8 mouse cellular contexts compared by ENCODE assay signal in genomic region chr6:136520361-136520760, GRCm38 (mm10). TPM values are rescaled to one million over a fixed set of nuclear protein-coding genes. Genes with fewer than 3 reads are reported as not detected.
DNase-seq lines count a peak whose midpoint lies in the region; ATAC-seq and TF ChIP-seq lines count a peak whose summit lies in the region.

No protein-coding gene starts in this region.

- no peaks in the 10 kb centered on the region for H3K4me1 ChIP-seq in hindbrain, embryonic 10.5 days (replicated peaks)
- H3K4me1 ChIP-seq in hindbrain, embryonic 11.5 days (replicated peaks; ENCODE audit: control insufficient read depth, insufficient read depth, low read length): no peaks in the 10 kb centered on the region
- peaks cover 17% of the 10 kb centered on the region in 2 experiments for H3K4me1 ChIP-seq in MEL (ENCODE audit: control insufficient read depth in 1 of 2, insufficient read depth in 2 of 2, low read length in 2 of 2)
- H3K4me1 ChIP-seq in forebrain, embryonic 16.5 days (replicated peaks; ENCODE audit: control insufficient read depth, insufficient read depth, low read length): peaks cover 6% of the 10 kb centered on the region
- peaks cover 2% of the 10 kb centered on the region; the same call in 1 of the 2 replicates for H3K4me1 ChIP-seq in midbrain, embryonic 10.5 days

- TF ChIP-seq CTCF in MEL (IDR thresholded peaks at IDR 0.05 in 2 of 3, conservative IDR thresholded peaks at IDR 0.05 in 1 of 3; ENCODE audit: control insufficient read depth in 1 of 3, insufficient read depth in 1 of 3, low read depth in 2 of 3, low read length in 3 of 3, poor library complexity in 1 of 3, severe bottlenecking in 1 of 3): no peak

- DNase-seq in hindbrain, embryonic 10.5 days (ENCODE audit: low spot score): no peak
- no peak for DNase-seq in hindbrain, embryonic 11.5 days (ENCODE audit: low spot score)
- DNase-seq in MEL (ENCODE audit: low read depth, low spot score): no peak
- DNase-seq in midbrain, embryonic 10.5 days (ENCODE audit: low spot score): peak; percentile 8
- no peak for DNase-seq in c-Kit-positive CD71-positive TER-119-positive erythroid progenitor cells, embryonic 14.5 days (ENCODE audit: low spot score)
- DNase-seq in frontal cortex, adult 2 months (ENCODE audit: extremely low spot score in 1 of 2, low spot score in 1 of 2): no peak
- no peak for DNase-seq in left cerebral cortex, postnatal 14 days (ENCODE audit: low spot score in 2 of 2)

- no peak overlapping the region for H3K4me2 ChIP-seq in hindbrain, embryonic 11.5 days (replicated peaks; ENCODE audit: low read depth, low read length)
- peak overlapping the region; percentile 32; the same call in 1 of the 2 replicates for H3K4me2 ChIP-seq in forebrain, embryonic 16.5 days (ENCODE audit: low read length)

- no peaks in the 10 kb centered on the region for H3K27me3 ChIP-seq in hindbrain, embryonic 10.5 days (ENCODE audit: insufficient read depth, poor library complexity, severe bottlenecking)
- no peaks in the 10 kb centered on the region for H3K27me3 ChIP-seq in hindbrain, embryonic 11.5 days (ENCODE audit: control insufficient read depth, insufficient read depth, low read length)
- H3K27me3 ChIP-seq in MEL (ENCODE audit: control insufficient read depth in 1 of 2, insufficient read depth in 2 of 2, low read length in 2 of 2): no peaks in the 10 kb centered on the region
- H3K27me3 ChIP-seq in forebrain, embryonic 16.5 days (replicated peaks; ENCODE audit: control insufficient read depth, insufficient read depth, low read length): no peaks in the 10 kb centered on the region
- H3K27me3 ChIP-seq in midbrain, embryonic 10.5 days (ENCODE audit: low read depth, poor library complexity, severe bottlenecking): no peaks in the 10 kb centered on the region

- peaks cover 39% of the 10 kb centered on the region for H3K79me2 ChIP-seq in MEL (ENCODE audit: control insufficient read depth, insufficient read depth, low read length, poor library complexity)

- TF ChIP-seq POLR2A in MEL (IDR thresholded peaks at IDR 0.05; ENCODE audit: control insufficient read depth in 1 of 2, insufficient read depth in 1 of 2, low read depth in 1 of 2, low read length in 2 of 2, poor library complexity in 1 of 2): no peak

- H3K9me3 ChIP-seq in hindbrain, embryonic 10.5 days: peaks cover 26% of the 10 kb centered on the region
- H3K9me3 ChIP-seq in hindbrain, embryonic 11.5 days (ENCODE audit: control insufficient read depth, low read length): 0 out of 2 replicates have a peak, but pooled peaks cover 4% of the 10 kb centered on the region
- H3K9me3 ChIP-seq in MEL (replicated peaks; ENCODE audit: insufficient read depth, low read length): no peaks in the 10 kb centered on the region
- H3K9me3 ChIP-seq in forebrain, embryonic 16.5 days (ENCODE audit: control insufficient read depth, low read length): peaks cover 6% of the 10 kb centered on the region
- H3K9me3 ChIP-seq in midbrain, embryonic 10.5 days (replicated peaks): peaks cover 23% of the 10 kb centered on the region

- peaks cover 42% of the 10 kb centered on the region for H3K36me3 ChIP-seq in hindbrain, embryonic 10.5 days
- peaks cover 3% of the 10 kb centered on the region for H3K36me3 ChIP-seq in hindbrain, embryonic 11.5 days (ENCODE audit: control insufficient read depth, insufficient read depth, low read length)
- H3K36me3 ChIP-seq in MEL (ENCODE audit: control insufficient read depth in 1 of 2, insufficient read depth in 2 of 2, low read length in 2 of 2): peaks cover 3 to 22% of the 10 kb centered on the region in 2 experiments
- H3K36me3 ChIP-seq in forebrain, embryonic 16.5 days (ENCODE audit: control insufficient read depth, insufficient read depth): peaks cover 11% of the 10 kb centered on the region
- H3K36me3 ChIP-seq in midbrain, embryonic 10.5 days: peaks cover 44% of the 10 kb centered on the region

- no peak for ATAC-seq in hindbrain, embryonic 11.5 days (ENCODE audit: low FRiP score)
- no peak for ATAC-seq in forebrain, embryonic 16.5 days

- no peak for TF ChIP-seq EP300 in MEL (IDR thresholded peaks at IDR 0.05; ENCODE audit: low read depth in 1 of 2, low read length in 2 of 2)

- WGBS in hindbrain, embryonic 10.5 days: 86% methylated on average over 2 of the region's 2 CpGs
- WGBS in hindbrain, embryonic 11.5 days: 82% methylated on average over 2 of the region's 2 CpGs
- WGBS in forebrain, embryonic 16.5 days: 71% methylated on average over 2 of the region's 2 CpGs
- WGBS in midbrain, embryonic 10.5 days: 81% methylated on average over 2 of the region's 2 CpGs

- no peak overlapping the region for H3K9ac ChIP-seq in hindbrain, embryonic 11.5 days (ENCODE audit: low read depth, low read length)
- peak overlapping the region; percentile 39 for H3K9ac ChIP-seq in MEL (ENCODE audit: control insufficient read depth, low read depth, low read length, poor library complexity, severe bottlenecking)
- no peak overlapping the region for H3K9ac ChIP-seq in forebrain, embryonic 16.5 days (replicated peaks; ENCODE audit: low read depth, low read length)

- intact Hi-C loops in left cerebral cortex, postnatal 14 days (cut with DNase I): no loop called here

- no peak overlapping the region for H3K27ac ChIP-seq in hindbrain, embryonic 10.5 days
- no peak overlapping the region for H3K27ac ChIP-seq in hindbrain, embryonic 11.5 days (ENCODE audit: low read depth, low read length)
- no peak overlapping the region for H3K27ac ChIP-seq in MEL (ENCODE audit: control insufficient read depth, low read depth, low read length)
- no peak overlapping the region for H3K27ac ChIP-seq in forebrain, embryonic 16.5 days (ENCODE audit: low read length)
- no peak overlapping the region for H3K27ac ChIP-seq in midbrain, embryonic 10.5 days (replicated peaks)

- peak overlapping the region; percentile 69 for H3K4me3 ChIP-seq in hindbrain, embryonic 10.5 days
- no peak overlapping the region for H3K4me3 ChIP-seq in hindbrain, embryonic 11.5 days (ENCODE audit: low read depth, low read length)
- peak overlapping the region; percentile 22 to 66; a peak in 3 of 4 replicates for H3K4me3 ChIP-seq in MEL (ENCODE audit: control insufficient read depth in 1 of 2, insufficient read depth in 1 of 2, low read depth in 2 of 2, low read length in 2 of 2)
- H3K4me3 ChIP-seq in forebrain, embryonic 16.5 days (replicated peaks; ENCODE audit: low read length): no peak overlapping the region
- peak overlapping the region; percentile 67 for H3K4me3 ChIP-seq in midbrain, embryonic 10.5 days

- no peak for TF ChIP-seq RAD21 in MEL (IDR thresholded peaks at IDR 0.05; ENCODE audit: low read depth, low read length)

TF ChIP-seq in MEL, 35 proteins besides CTCF, POLR2A, EP300 and RAD21:
- no peak for TF ChIP-seq ZMIZ1 (IDR thresholded peaks at IDR 0.05; ENCODE audit: low read depth, low read length)
- TF ChIP-seq BHLHE40 (IDR thresholded peaks at IDR 0.05; ENCODE audit: borderline replicate concordance, low read depth, low read length): no peak
- TF ChIP-seq ZNF384 (IDR thresholded peaks at IDR 0.05; ENCODE audit: low read depth, low read length): no peak
- no peak for TF ChIP-seq SMC3 (IDR thresholded peaks at IDR 0.05; ENCODE audit: low read depth, low read length)
- TF ChIP-seq KAT2A (conservative IDR thresholded peaks at IDR 0.05; ENCODE audit: low read depth, low read length): no peak
- TF ChIP-seq MAFK (IDR thresholded peaks at IDR 0.05; ENCODE audit: borderline replicate concordance, low read depth, low read length): no peak
- TF ChIP-seq GATA1 (IDR thresholded peaks at IDR 0.05; ENCODE audit: low read depth, low read length): no peak
- no peak for TF ChIP-seq MAX (IDR thresholded peaks at IDR 0.05; ENCODE audit: low read length)
- no peak for TF ChIP-seq USF1 (IDR thresholded peaks at IDR 0.05; ENCODE audit: low read depth, low read length)
- no peak for TF ChIP-seq RCOR1 (IDR thresholded peaks at IDR 0.05; ENCODE audit: low read depth, low read length)
TF ChIP-seq in MEL: peak in this region for 0.

RNA-seq across cellular contexts. Expression of gene Atf7ip, which starts 14.4 kb away (rescaled TPM):
- polyA plus RNA-seq in hindbrain, embryonic 10.5 days (2016; fragmentation: Nextera tagmentation; extraction: Ambion mirVana): 41.8 and 47.2 TPM in 2 replicates
- 54.1 and 73.7 TPM in 2 replicates for polyA plus RNA-seq in hindbrain, embryonic 11.5 days (2014; fragmentation: Nextera tagmentation; extraction: Ambion mirVana)
- total RNA-seq in MEL (2012; rRNA removed): 7.3 and 10.7 TPM in 2 replicates
- polyA plus RNA-seq in MEL (2012; ENCODE audit: insufficient read depth in 1 of 2, insufficient read length in 2 of 2, low read depth in 1 of 2, low replicate concordance in 2 of 2, missing spikeins in 1 of 2): 10 to 100 TPM; 24.6 to 56.1 TPM
- 49.2 and 50.9 TPM in 2 replicates for polyA plus RNA-seq in forebrain, embryonic 16.5 days (2015; fragmentation: Nextera tagmentation; extraction: Ambion mirVana)
- 37.4 and 45.7 TPM in 2 replicates for polyA plus RNA-seq in midbrain, embryonic 10.5 days (2016; fragmentation: Nextera tagmentation; extraction: Ambion mirVana)
- polyA plus RNA-seq in frontal cortex, adult 2 months (2012; rRNA removed): 42.8 and 49.5 TPM in 2 replicates
- 100 to 1,000 TPM; 118 to 122 TPM for total RNA-seq in left cerebral cortex, postnatal 14 days (2021)

Comparison
In these comparisons a context has a peak if more than half of its experiments do, and no peak if none do; other contexts are left out.
1. H3K4me3 ChIP-seq: peak in hindbrain, embryonic 10.5 days (single experiment), MEL (2 of 2) and midbrain, embryonic 10.5 days (single experiment); none in hindbrain, embryonic 11.5 days (single experiment) and forebrain, embryonic 16.5 days (single experiment).